8 mouse cellular contexts compared by ENCODE assay signal in genomic region chr4:35310396-35310977, GRCm38 (mm10).
DNase-seq lines count a peak whose midpoint lies in the region; ATAC-seq lines count a peak whose summit lies in the region.

No protein-coding gene starts in this region.

- H3K9ac ChIP-seq in midbrain, embryonic 13.5 days (replicated peaks), result no peak overlapping the region

- DNase-seq in cerebellum, postnatal 14 days, result peak; percentile 75 to 85
- DNase-seq in cerebellum, adult 11 months, result no peak
- peak; percentile 60 for DNase-seq in right cerebral cortex, postnatal 14 days
- DNase-seq in right cerebral cortex, postnatal 36 days (ENCODE audit: low spot score in 2 of 2), result no peak
- peak; percentile 68 to 72 for DNase-seq in kidney, postnatal 4 days
- no peak for DNase-seq in right cerebral cortex, adult 2 months (ENCODE audit: low spot score in 2 of 2)

- H3K36me3 ChIP-seq in midbrain, embryonic 13.5 days, result no peaks in the 10 kb centered on the region

- H3K27ac ChIP-seq in midbrain, embryonic 13.5 days, result no peak overlapping the region

- peak; percentile 61; the same call in 1 of the 2 replicates for ATAC-seq in erythroid progenitor cell, adult 5-6 weeks (replicated peaks; ENCODE audit: low FRiP score, poor library complexity, severe bottlenecking)
- peak; percentile 62; the same call in 1 of the 2 replicates for ATAC-seq in midbrain, embryonic 13.5 days

- 74% methylated on average over 5 of the region's 5 CpGs for WGBS in midbrain, embryonic 13.5 days

- H3K4me3 ChIP-seq in midbrain, embryonic 13.5 days (replicated peaks), result no peak overlapping the region

- H3K27me3 ChIP-seq in midbrain, embryonic 13.5 days, result no peaks in the 10 kb centered on the region

- H3K9me3 ChIP-seq in midbrain, embryonic 13.5 days, result no peaks in the 10 kb centered on the region

- no peak overlapping the region for H3K4me2 ChIP-seq in midbrain, embryonic 13.5 days (replicated peaks)

- H3K4me1 ChIP-seq in midbrain, embryonic 13.5 days (replicated peaks), result 0 out of 2 replicates have a peak, but pooled peaks cover 3% of the 10 kb centered on the region

Comparison
In these comparisons a context has a peak if more than half of its experiments do, and no peak if none do; other contexts are left out.
1. DNase-seq: peak in cerebellum, postnatal 14 days (2 of 2), right cerebral cortex, postnatal 14 days (single experiment) and kidney, postnatal 4 days (2 of 2); none in cerebellum, adult 11 months (single experiment), right cerebral cortex, postnatal 36 days (0 of 2) and right cerebral cortex, adult 2 months (0 of 2).